Mouse (Mus musculus): ENCODE measurements around the gene Osbpl10.

DNA sequence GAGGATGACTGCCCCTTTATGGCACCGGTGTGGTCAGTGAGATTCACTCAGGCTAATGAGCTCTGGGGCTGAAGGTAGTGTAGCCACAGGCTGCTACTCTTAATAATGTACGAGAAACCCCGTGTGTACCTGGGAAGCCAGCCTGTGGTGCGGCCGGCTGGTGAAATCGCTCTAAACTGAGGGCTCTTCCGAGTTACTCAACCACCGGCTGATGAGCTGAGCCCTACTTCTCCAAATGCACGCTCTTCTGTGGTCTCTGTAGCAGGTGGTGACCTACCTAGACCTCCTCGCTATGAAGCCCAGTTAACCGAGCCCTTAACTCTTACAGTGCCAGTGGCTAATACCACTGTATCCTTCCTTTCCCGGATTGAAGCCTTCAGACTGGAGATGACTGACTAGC is 34.0 kb downstream of the Osbpl10 start:
- TF ChIP-seq CTCF (IDR thresholded peaks at IDR 0.05; ENCODE audit: control insufficient read depth, insufficient read depth, insufficient read length) (no peak), CEBPB (IDR thresholded peaks at IDR 0.05; ENCODE audit: low read depth) (no peak), USF1 (IDR thresholded peaks at IDR 0.05; ENCODE audit: low read depth) (no peak), MYOD1 (IDR thresholded peaks at IDR 0.05; ENCODE audit: control insufficient read depth, insufficient read length, low read depth) (no peak), MAX (IDR thresholded peaks at IDR 0.05) (no peak), MYOG (IDR thresholded peaks at IDR 0.05; ENCODE audit: control insufficient read depth, extremely low read depth, insufficient read length) (no peak)

Measured in C2C12 (cell line).